Mouse (Mus musculus): ENCODE results near the gene Brsk2. TPM values are rescaled to one million over a fixed set of nuclear protein-coding genes. Genes with fewer than 3 reads are reported as not detected.

The Brsk2 gene
- polyA plus RNA-seq, 1 experiment from 2014 or later = 0.84 TPM

- ATAC-seq (ENCODE audit: insufficient number of reproducible peaks, insufficient read depth, low FRiP score, low TSS enrichment, low read depth) = no peak
- H3K36me3 ChIP-seq = no peaks in the 10 kb centered on the region
Observed at GRCm38 (mm10) chr7:141988314-141988806, 38.8 kb downstream of the Brsk2 start.

GRCm38 (mm10) chr7:141991183-141991582 is 41.6 kb downstream of the Brsk2 start:
- WGBS = 84% methylated on average over 2 of the region's 2 CpGs
- no peak for ATAC-seq (ENCODE audit: insufficient number of reproducible peaks, insufficient read depth, low FRiP score, low TSS enrichment, low read depth)
- no peaks in the 10 kb centered on the region for H3K9me3 ChIP-seq
- no peaks in the 10 kb centered on the region for H3K4me1 ChIP-seq (replicated peaks)
- no peaks in the 10 kb centered on the region for H3K27me3 ChIP-seq
- H3K4me3 ChIP-seq (replicated peaks) = no peak overlapping the region
- no peak overlapping the region for H3K9ac ChIP-seq (replicated peaks)
- H3K4me2 ChIP-seq = no peak overlapping the region
- H3K36me3 ChIP-seq = no peaks in the 10 kb centered on the region
- H3K27ac ChIP-seq = no peak overlapping the region

More at GRCm38 (mm10) chr7:141988314-141988806, 38.8 kb downstream of the Brsk2 start:
- Histone ChIP-seq H3K4me1 (replicated peaks) (no peaks in the 10 kb centered on the region), H3K27me3 (no peaks in the 10 kb centered on the region), H3K9ac (replicated peaks) (no peak overlapping the region), H3K9me3 (no peaks in the 10 kb centered on the region), H3K27ac (no peak overlapping the region), H3K4me2 (no peak overlapping the region), H3K4me3 (replicated peaks) (no peak overlapping the region)
- 85% methylated on average over 7 of the region's 7 CpGs for WGBS

GRCm38 (mm10) chr7:141994121-141994520 is 44.6 kb downstream of the Brsk2 start:
- H3K4me3 ChIP-seq (replicated peaks) = no peak overlapping the region
- H3K4me1 ChIP-seq (replicated peaks) = no peaks in the 10 kb centered on the region
- no peak for ATAC-seq (ENCODE audit: insufficient number of reproducible peaks, insufficient read depth, low FRiP score, low TSS enrichment, low read depth)
- WGBS = 89% methylated on average over 4 of the region's 4 CpGs
- no peaks in the 10 kb centered on the region for H3K9me3 ChIP-seq
- no peak overlapping the region for H3K27ac ChIP-seq
- H3K9ac ChIP-seq (replicated peaks) = no peak overlapping the region
- H3K27me3 ChIP-seq = no peaks in the 10 kb centered on the region
- no peak overlapping the region for H3K4me2 ChIP-seq
- no peaks in the 10 kb centered on the region for H3K36me3 ChIP-seq

- no peak for ATAC-seq (ENCODE audit: insufficient number of reproducible peaks, insufficient read depth, low FRiP score, low TSS enrichment, low read depth)
- H3K4me3 ChIP-seq (replicated peaks) = no peak overlapping the region
- no peaks in the 10 kb centered on the region for H3K27me3 ChIP-seq
- H3K4me2 ChIP-seq = no peak overlapping the region
- 91% methylated on average over 3 of the region's 3 CpGs for WGBS
- H3K27ac ChIP-seq = no peak overlapping the region
- no peaks in the 10 kb centered on the region for H3K4me1 ChIP-seq (replicated peaks)
- no peaks in the 10 kb centered on the region for H3K9me3 ChIP-seq
- no peak overlapping the region for H3K9ac ChIP-seq (replicated peaks)
- no peaks in the 10 kb centered on the region; the same call in 1 of the 2 replicates for H3K36me3 ChIP-seq
Observed at GRCm38 (mm10) chr7:142000661-142001060, 51.1 kb downstream of the Brsk2 start.

GRCm38 (mm10) chr7:142001597-142002340 is 52.2 kb downstream of the Brsk2 start:
- Histone ChIP-seq H3K9ac (replicated peaks) (no peak overlapping the region), H3K36me3 (peaks cover 8% of the 10 kb centered on the region), H3K9me3 (no peaks in the 10 kb centered on the region), H3K4me2 (no peak overlapping the region), H3K27ac (no peak overlapping the region), H3K4me1 (replicated peaks) (no peaks in the 10 kb centered on the region), H3K4me3 (replicated peaks) (no peak overlapping the region), H3K27me3 (no peaks in the 10 kb centered on the region)
- no peak; the same call in 1 of the 2 replicates for ATAC-seq (ENCODE audit: insufficient number of reproducible peaks, insufficient read depth, low FRiP score, low TSS enrichment, low read depth)
- WGBS = 85% methylated on average over 22 of the region's 22 CpGs

GRCm38 (mm10) chr7:142016562-142016961 is 67.0 kb downstream of the Brsk2 start:
- Histone ChIP-seq H3K27me3 (no peaks in the 10 kb centered on the region), H3K4me1 (replicated peaks) (peaks cover 6% of the 10 kb centered on the region; the same call in 1 of the 2 replicates), H3K9me3 (no peaks in the 10 kb centered on the region), H3K4me3 (replicated peaks) (no peak overlapping the region), H3K36me3 (peaks cover 39% of the 10 kb centered on the region), H3K27ac (no peak overlapping the region), H3K9ac (replicated peaks) (no peak overlapping the region), H3K4me2 (no peak overlapping the region)
- no peak for ATAC-seq (ENCODE audit: insufficient number of reproducible peaks, insufficient read depth, low FRiP score, low TSS enrichment, low read depth)
- 60% methylated on average over 1 of the region's 1 CpGs for WGBS

- 49% methylated on average over 2 of the region's 2 CpGs for WGBS
- no peaks in the 10 kb centered on the region for H3K27me3 ChIP-seq
- ATAC-seq (ENCODE audit: insufficient number of reproducible peaks, insufficient read depth, low FRiP score, low TSS enrichment, low read depth) = no peak
- H3K4me1 ChIP-seq (replicated peaks) = peaks cover 6% of the 10 kb centered on the region; the same call in 1 of the 2 replicates
- H3K4me3 ChIP-seq (replicated peaks) = no peak overlapping the region
- H3K4me2 ChIP-seq = no peak overlapping the region
- peaks cover 16% of the 10 kb centered on the region for H3K36me3 ChIP-seq
- H3K9me3 ChIP-seq = no peaks in the 10 kb centered on the region
- H3K27ac ChIP-seq = no peak overlapping the region
- H3K9ac ChIP-seq (replicated peaks) = no peak overlapping the region
Observed at GRCm38 (mm10) chr7:142019699-142020098, 70.1 kb downstream of the Brsk2 start.

- 72% methylated on average over 3 of the region's 3 CpGs for WGBS
- no peak for ATAC-seq (ENCODE audit: insufficient number of reproducible peaks, insufficient read depth, low FRiP score, low TSS enrichment, low read depth)
- no peak overlapping the region for H3K4me2 ChIP-seq
Observed at GRCm38 (mm10) chr7:142020827-142021226, 71.3 kb downstream of the Brsk2 start.

GRCm38 (mm10) chr7:142025196-142025595 is 75.6 kb downstream of the Brsk2 start:
- Histone ChIP-seq H3K27ac (no peak overlapping the region), H3K36me3 (no peaks in the 10 kb centered on the region), H3K4me2 (no peak overlapping the region), H3K9me3 (no peaks in the 10 kb centered on the region), H3K27me3 (no peaks in the 10 kb centered on the region), H3K4me1 (replicated peaks) (peaks cover 16% of the 10 kb centered on the region), H3K9ac (replicated peaks) (no peak overlapping the region), H3K4me3 (replicated peaks) (no peak overlapping the region)
- 83% methylated on average over 2 of the region's 2 CpGs for WGBS
- ATAC-seq (ENCODE audit: insufficient number of reproducible peaks, insufficient read depth, low FRiP score, low TSS enrichment, low read depth) = no peak

More at GRCm38 (mm10) chr7:142020827-142021226, 71.3 kb downstream of the Brsk2 start:
- H3K4me1 ChIP-seq (replicated peaks) = peaks cover 10% of the 10 kb centered on the region
- no peaks in the 10 kb centered on the region for H3K9me3 ChIP-seq
- no peak overlapping the region for H3K27ac ChIP-seq
- H3K9ac ChIP-seq (replicated peaks) = no peak overlapping the region
- H3K4me3 ChIP-seq (replicated peaks) = no peak overlapping the region
- H3K27me3 ChIP-seq = no peaks in the 10 kb centered on the region
- H3K36me3 ChIP-seq = peaks cover 5% of the 10 kb centered on the region

- H3K4me1 ChIP-seq (replicated peaks) = peaks cover 13% of the 10 kb centered on the region
- no peak overlapping the region for H3K27ac ChIP-seq
- no peak overlapping the region for H3K4me2 ChIP-seq
- H3K27me3 ChIP-seq = no peaks in the 10 kb centered on the region
- H3K36me3 ChIP-seq = no peaks in the 10 kb centered on the region
- ATAC-seq (ENCODE audit: insufficient number of reproducible peaks, insufficient read depth, low FRiP score, low TSS enrichment, low read depth) = no peak
- no peak overlapping the region for H3K4me3 ChIP-seq (replicated peaks)
- 64% methylated on average over 4 of the region's 4 CpGs for WGBS
- no peak overlapping the region for H3K9ac ChIP-seq (replicated peaks)
- no peaks in the 10 kb centered on the region for H3K9me3 ChIP-seq
Observed at GRCm38 (mm10) chr7:142025926-142026325, 76.4 kb downstream of the Brsk2 start.

GRCm38 (mm10) chr7:142030073-142030472 is 80.5 kb downstream of the Brsk2 start:
- Histone ChIP-seq H3K4me3 (replicated peaks) (no peak overlapping the region), H3K36me3 (no peaks in the 10 kb centered on the region), H3K27ac (no peak overlapping the region), H3K4me2 (no peak overlapping the region), H3K9me3 (no peaks in the 10 kb centered on the region), H3K27me3 (no peaks in the 10 kb centered on the region), H3K9ac (replicated peaks) (no peak overlapping the region), H3K4me1 (replicated peaks) (peaks cover 14% of the 10 kb centered on the region)
- no peak for ATAC-seq (ENCODE audit: insufficient number of reproducible peaks, insufficient read depth, low FRiP score, low TSS enrichment, low read depth)

GRCm38 (mm10) chr7:142034198-142034597 is 84.6 kb downstream of the Brsk2 start:
- no peak for ATAC-seq (ENCODE audit: insufficient number of reproducible peaks, insufficient read depth, low FRiP score, low TSS enrichment, low read depth)
- Histone ChIP-seq H3K4me3 (replicated peaks) (no peak overlapping the region), H3K4me1 (replicated peaks) (peaks cover 10% of the 10 kb centered on the region), H3K27ac (no peak overlapping the region), H3K9me3 (no peaks in the 10 kb centered on the region), H3K4me2 (no peak overlapping the region), H3K9ac (replicated peaks) (no peak overlapping the region), H3K36me3 (no peaks in the 10 kb centered on the region), H3K27me3 (no peaks in the 10 kb centered on the region)
- 77% methylated on average over 2 of the region's 2 CpGs for WGBS

Measured in limb, embryonic 12.5 days (tissue).